Mouse (Mus musculus): ENCODE data around the gene Ccs.
"Not testable (repeated sequence)": the region's sequence is repeated elsewhere in the genome, so short reads cannot be mapped to it uniquely, and the experiment has no call there.

Gene Ccs

GRCm38 (mm10) chr19:4839149-4839548 is at the start of gene Ccs, which contains the start of gene Ccdc87:
Gene Ccs (minus strand): TSS chr19:4839332.
Gene Ccdc87 (plus strand): TSS chr19:4839366.
- DNase-seq (ENCODE audit: low spot score in 2 of 2): peak; percentile 83 to 89

GRCm38 (mm10) chr19:4883961-4884360 is 44.8 kb upstream of the Ccs start:
- no peak for DNase-seq (ENCODE audit: low spot score in 2 of 2)

- no peak for DNase-seq (ENCODE audit: low spot score in 2 of 2)
Measured at GRCm38 (mm10) chr19:4879324-4879703, 40.2 kb upstream of the Ccs start.

- peak; percentile 97 for DNase-seq (ENCODE audit: low spot score in 2 of 2)
Measured at GRCm38 (mm10) chr19:4878405-4879323, 39.5 kb upstream of the Ccs start, which contains the start of gene Zdhhc24. Gene Zdhhc24 (plus strand): TSS chr19:4878668.

GRCm38 (mm10) chr19:4877785-4878184 is 38.7 kb upstream of the Ccs start, which contains the start of gene Actn3:
Gene Actn3 (minus strand): TSS chr19:4877909.
- DNase-seq (ENCODE audit: low spot score in 2 of 2): no peak

- DNase-seq (ENCODE audit: low spot score in 2 of 2): no peak
Measured at GRCm38 (mm10) chr19:4876755-4877154, 37.6 kb upstream of the Ccs start.

GRCm38 (mm10) chr19:4876241-4876640 is 37.1 kb upstream of the Ccs start:
- DNase-seq (ENCODE audit: low spot score in 2 of 2): no peak

GRCm38 (mm10) chr19:4874613-4875012 is 35.5 kb upstream of the Ccs start:
- not testable (repeated sequence) for DNase-seq (ENCODE audit: low spot score in 2 of 2)

- DNase-seq (ENCODE audit: low spot score in 2 of 2): no peak
Measured at GRCm38 (mm10) chr19:4865147-4865546, 26.0 kb upstream of the Ccs start.

- DNase-seq (ENCODE audit: low spot score in 2 of 2): peak in 1 of 2 experiments; percentile 30
Measured at GRCm38 (mm10) chr19:4863048-4863447, 23.9 kb upstream of the Ccs start.

GRCm38 (mm10) chr19:4859081-4859480 is 19.9 kb upstream of the Ccs start:
- DNase-seq (ENCODE audit: low spot score in 2 of 2): no peak

- DNase-seq (ENCODE audit: low spot score in 2 of 2): no peak
Measured at GRCm38 (mm10) chr19:4855951-4856350, 16.8 kb upstream of the Ccs start.

GRCm38 (mm10) chr19:4855470-4855820 is 16.3 kb upstream of the Ccs start:
- no peak for DNase-seq (ENCODE audit: low spot score in 2 of 2)

GRCm38 (mm10) chr19:4854552-4855469 is 15.7 kb upstream of the Ccs start, which contains the start of gene Ctsf:
Gene Ctsf (plus strand): TSS chr19:4855130.
- DNase-seq (ENCODE audit: low spot score in 2 of 2): peak; percentile 72 to 79

GRCm38 (mm10) chr19:4850281-4850680 is 11.1 kb upstream of the Ccs start:
- no peak for DNase-seq (ENCODE audit: low spot score in 2 of 2)

GRCm38 (mm10) chr19:4849800-4850199 is 10.7 kb upstream of the Ccs start:
- DNase-seq (ENCODE audit: low spot score in 2 of 2): no peak

- DNase-seq (ENCODE audit: low spot score in 2 of 2): no peak
Measured at GRCm38 (mm10) chr19:4847490-4847889, 8.4 kb upstream of the Ccs start.

- no peak for DNase-seq (ENCODE audit: low spot score in 2 of 2)
Measured at GRCm38 (mm10) chr19:4845846-4846245, 6.7 kb upstream of the Ccs start.

GRCm38 (mm10) chr19:4842611-4843010 is 3.5 kb upstream of the Ccs start:
- DNase-seq (ENCODE audit: low spot score in 2 of 2): no peak

GRCm38 (mm10) chr19:4840848-4841247 is 1.7 kb upstream of the Ccs start:
- no peak for DNase-seq (ENCODE audit: low spot score in 2 of 2)

- DNase-seq (ENCODE audit: low spot score in 2 of 2): no peak
Measured at GRCm38 (mm10) chr19:4838526-4839140, 499 bp downstream of the Ccs start.

GRCm38 (mm10) chr19:4837049-4837448 is 2.1 kb downstream of the Ccs start:
- no peak for DNase-seq (ENCODE audit: low spot score in 2 of 2)

All from cerebellum, postnatal 4 days (tissue).